Comparison of ENCODE assay signal across 7 mouse cellular contexts in genomic region chr9:45985229-45985567, GRCm38 (mm10). TPM values are rescaled to one million over a fixed set of nuclear protein-coding genes. Genes with fewer than 3 reads are reported as not detected.
A peak's percentile ranks its signal among the peaks of the same experiment; 100 is the strongest.
DNase-seq lines count a peak whose midpoint lies in the region; ATAC-seq and TF ChIP-seq lines count a peak whose summit lies in the region.

No protein-coding gene starts in this region.

- H3K36me3 ChIP-seq in forebrain, postnatal 0 days (ENCODE audit: insufficient read depth), result no peaks in the 10 kb centered on the region

- ATAC-seq in forebrain, postnatal 0 days, result peak; percentile 62

- peak overlapping the region; percentile 92 for H3K4me2 ChIP-seq in forebrain, postnatal 0 days (ENCODE audit: low read depth)

- TF ChIP-seq CTCF in forebrain, postnatal 0 days (IDR thresholded peaks at IDR 0.05; ENCODE audit: low read depth), result no peak
- TF ChIP-seq CTCF in layer of hippocampus, adult 2 months (conservative IDR thresholded peaks at IDR 0.05), result no peak
- no peak for TF ChIP-seq CTCF in lung, adult 2 months (IDR thresholded peaks at IDR 0.05; ENCODE audit: insufficient read depth, low read length)
- no peak for TF ChIP-seq CTCF in olfactory bulb, adult 2 months (IDR thresholded peaks at IDR 0.05; ENCODE audit: insufficient read depth, low read depth, low read length)

- no peak for TF ChIP-seq POLR2A in lung, adult 2 months (IDR thresholded peaks at IDR 0.05; ENCODE audit: borderline replicate concordance, extremely low read depth, low read depth, low read length)
- TF ChIP-seq POLR2A in olfactory bulb, adult 2 months (IDR thresholded peaks at IDR 0.05; ENCODE audit: insufficient read depth, low read depth, low read length), result no peak

- intact Hi-C loops in heart, postnatal 36 days (cut with DNase I), result loop anchor here (2.0 kb wide), 1 partner anchor 30 kb away; the partner anchor contains the start of gene Sidt2

- no peaks in the 10 kb centered on the region for H3K27me3 ChIP-seq in forebrain, postnatal 0 days (ENCODE audit: insufficient read depth, low read length)

- 1% methylated on average over 4 of the region's 4 CpGs for WGBS in forebrain, postnatal 0 days
- whole genome bisulfite sequencing in lung, adult 2 months, result 0% methylated on average over 4 of the region's 4 CpGs
- under 1% methylated on average over 4 of the region's 4 CpGs for WGBS in olfactory bulb, adult 2 months

- peak; percentile 16 for DNase-seq in WW6 (ENCODE audit: low read depth, low spot score)
- DNase-seq in cerebellum, adult 11-12 months, result peak; percentile 60
- DNase-seq in forebrain, postnatal 0 days, result no peak
- DNase-seq in heart, postnatal 36 days, result peak; percentile 69 to 71
- DNase-seq in layer of hippocampus, adult 2 months (ENCODE audit: low spot score in 2 of 2), result peak; percentile 32 to 52
- peak; percentile 59 for DNase-seq in lung, adult 2 months

- H3K27ac ChIP-seq in forebrain, postnatal 0 days (ENCODE audit: low read depth, low read length), result peak overlapping the region; percentile 90
- H3K27ac ChIP-seq in layer of hippocampus, adult 2 months, result peak overlapping the region; percentile 97
- peak overlapping the region; percentile 81 for H3K27ac ChIP-seq in olfactory bulb, adult 2 months (ENCODE audit: insufficient read depth, low read depth, low read length)

- peak overlapping the region; percentile 86 for H3K9ac ChIP-seq in forebrain, postnatal 0 days

- H3K9me3 ChIP-seq in forebrain, postnatal 0 days (ENCODE audit: low read length), result no peaks in the 10 kb centered on the region

- peak overlapping the region; percentile 97 for H3K4me3 ChIP-seq in forebrain, postnatal 0 days (ENCODE audit: low read depth, low read length)
- peak overlapping the region; percentile 90 for H3K4me3 ChIP-seq in layer of hippocampus, adult 2 months
- H3K4me3 ChIP-seq in lung, adult 2 months (replicated peaks; ENCODE audit: extremely low read depth, low read depth, low read length), result peak overlapping the region; percentile 86
- H3K4me3 ChIP-seq in olfactory bulb, adult 2 months (ENCODE audit: insufficient read depth, low read depth, low read length), result peak overlapping the region; percentile 60

- peaks cover 11% of the 10 kb centered on the region; the same call in 1 of the 2 replicates for H3K4me1 ChIP-seq in forebrain, postnatal 0 days (ENCODE audit: insufficient read depth)
- H3K4me1 ChIP-seq in lung, adult 2 months (ENCODE audit: control insufficient read depth, insufficient read depth, low read length), result peaks cover 7% of the 10 kb centered on the region; the same call in 1 of the 2 replicates
- H3K4me1 ChIP-seq in olfactory bulb, adult 2 months (ENCODE audit: control insufficient read depth, insufficient read depth, low read length), result peaks cover 11% of the 10 kb centered on the region

RNA-seq across cellular contexts. Expression of gene Pafah1b2, which starts 27.3 kb away (rescaled TPM):
- 318 and 354 TPM in 2 replicates for total RNA-seq in forebrain, postnatal 0 days (2014; rRNA removed)
- 222 and 258 TPM in 2 replicates for polyA plus RNA-seq in forebrain, postnatal 0 days (2015; fragmentation: Nextera tagmentation; extraction: Ambion mirVana)
- total RNA-seq in heart, postnatal 36 days (2021), result 10 to 100 TPM; 48.1 to 50.0 TPM
- total RNA-seq in layer of hippocampus, adult 2 months (2021), result 100 to 1,000 TPM; 215 to 228 TPM
- 22.0 and 24.9 TPM in 2 replicates for polyA plus RNA-seq in lung, adult 2 months (2012; rRNA removed)
- 66.5 and 504 TPM in 2 replicates for polyA plus RNA-seq in olfactory bulb, adult 2 months (2012; ENCODE audit: insufficient read depth, insufficient read length, low replicate concordance, missing spikeins)

RNA-seq across cellular contexts. Expression of gene Sik3, which starts 27.4 kb away (rescaled TPM):
- total RNA-seq in forebrain, postnatal 0 days (2014; rRNA removed), result 24.2 and 27.9 TPM in 2 replicates
- polyA plus RNA-seq in forebrain, postnatal 0 days (2015; fragmentation: Nextera tagmentation; extraction: Ambion mirVana), result 8.4 and 9.3 TPM in 2 replicates
- total RNA-seq in heart, postnatal 36 days (2021), result 10 to 100 TPM; 75.9 to 76.1 TPM
- 100 to 1,000 TPM; 133 to 141 TPM for total RNA-seq in layer of hippocampus, adult 2 months (2021)
- 16.7 and 22.2 TPM in 2 replicates for polyA plus RNA-seq in lung, adult 2 months (2012; rRNA removed)
- polyA plus RNA-seq in olfactory bulb, adult 2 months (2012; ENCODE audit: insufficient read depth, insufficient read length, low replicate concordance, missing spikeins), result 51.7 TPM in 1 of 2 replicates, not detected in the other

RNA-seq across cellular contexts. Expression of gene Sidt2, which starts 30.1 kb away (rescaled TPM):
- total RNA-seq in forebrain, postnatal 0 days (2014; rRNA removed), result 65.6 and 77.5 TPM in 2 replicates
- polyA plus RNA-seq in forebrain, postnatal 0 days (2015; fragmentation: Nextera tagmentation; extraction: Ambion mirVana), result 33.5 and 46.5 TPM in 2 replicates
- total RNA-seq in heart, postnatal 36 days (2021), result 10 to 100 TPM; 79.7 to 89.1 TPM
- total RNA-seq in layer of hippocampus, adult 2 months (2021), result 10 to 100 TPM; 78.3 to 80.8 TPM
- 357 and 550 TPM in 2 replicates for polyA plus RNA-seq in lung, adult 2 months (2012; rRNA removed)
- 1,119 TPM in 1 of 2 replicates, not detected in the other for polyA plus RNA-seq in olfactory bulb, adult 2 months (2012; ENCODE audit: insufficient read depth, insufficient read length, low replicate concordance, missing spikeins)

RNA-seq across cellular contexts. Expression of gene Tagln, which starts 49.3 kb away (rescaled TPM):
- 5.6 and 7.7 TPM in 2 replicates for total RNA-seq in forebrain, postnatal 0 days (2014; rRNA removed)
- polyA plus RNA-seq in forebrain, postnatal 0 days (2015; fragmentation: Nextera tagmentation; extraction: Ambion mirVana), result 3.5 and 3.7 TPM in 2 replicates
- 10 to 100 TPM; 71.4 TPM for total RNA-seq in heart, postnatal 36 days (2021)
- total RNA-seq in layer of hippocampus, adult 2 months (2021), result 10 to 100 TPM in 1 of 2 experiments, 1 to 10 TPM in 1; 7.0 to 13.2 TPM
- polyA plus RNA-seq in lung, adult 2 months (2012; rRNA removed), result 226 and 279 TPM in 2 replicates
- polyA plus RNA-seq in olfactory bulb, adult 2 months (2012; ENCODE audit: insufficient read depth, insufficient read length, low replicate concordance, missing spikeins), result not detected in 2 replicates
